Mouse (Mus musculus) gastrocnemius, postnatal 25 days (tissue): ENCODE measurements around the gene Dnajb4. TPM values are rescaled to one million over a fixed set of nuclear protein-coding genes. Genes with fewer than 3 reads are reported as not detected.
A peak's percentile ranks its signal among the peaks of the same experiment; 100 is the strongest.
"Not testable (repeated sequence)": the region's sequence is repeated elsewhere in the genome, so short reads cannot be mapped to it uniquely, and the experiment has no call there.

Experiments used
- DNase-seq: peaks from one replicate; pipeline ENCODE4 v3.0.0; 2022
- total RNA-seq, 2 experiments: library from RNA; stranded (reverse); gene quantifications; 1 replicate in 1 of 2; 2 replicates in 1 of 2; pipeline ENCODE4 v1.2.3; 2021

Gene Dnajb4
- total RNA-seq, 2 experiments from 2014 or later: 43.3 to 47.7 TPM

DNA sequence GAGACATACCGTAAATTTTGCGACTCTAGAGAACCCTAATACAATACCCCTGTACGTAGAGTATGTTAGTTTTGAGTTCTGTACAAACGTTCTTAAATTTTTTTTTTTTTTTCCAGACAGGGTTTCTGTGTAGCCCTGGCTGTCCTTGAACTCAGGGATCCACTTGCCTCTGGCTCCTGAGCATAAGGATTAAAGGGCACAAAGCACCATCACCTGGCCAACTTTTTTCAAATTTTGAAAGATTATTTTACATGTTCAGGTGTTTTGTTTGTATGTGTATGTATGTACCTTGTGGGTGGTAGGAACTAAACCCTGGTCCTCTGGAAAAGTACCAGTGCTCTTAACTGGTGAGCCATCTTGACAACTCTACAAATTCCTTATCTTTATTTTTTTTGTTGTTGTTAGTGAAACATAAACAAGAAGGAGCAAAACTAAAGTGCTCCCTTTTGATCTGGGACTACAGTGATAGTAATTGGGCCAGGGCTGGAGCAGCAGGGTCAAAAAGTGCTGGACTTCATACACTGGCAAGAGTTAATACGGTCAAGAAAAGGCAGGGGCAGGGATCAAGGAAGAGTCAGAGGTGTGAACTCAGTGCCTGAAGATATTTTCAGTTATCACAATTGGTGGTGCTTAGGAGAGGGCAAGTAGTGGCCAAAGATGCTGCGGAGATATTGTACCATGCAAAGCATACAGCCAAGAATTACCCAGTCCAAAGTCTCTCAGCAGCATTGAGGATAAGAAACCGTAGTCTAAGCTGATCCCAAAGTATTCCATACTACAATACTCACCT lies 1.8 kb downstream of the Dnajb4 start:
- no peak for DNase-seq

DNA sequence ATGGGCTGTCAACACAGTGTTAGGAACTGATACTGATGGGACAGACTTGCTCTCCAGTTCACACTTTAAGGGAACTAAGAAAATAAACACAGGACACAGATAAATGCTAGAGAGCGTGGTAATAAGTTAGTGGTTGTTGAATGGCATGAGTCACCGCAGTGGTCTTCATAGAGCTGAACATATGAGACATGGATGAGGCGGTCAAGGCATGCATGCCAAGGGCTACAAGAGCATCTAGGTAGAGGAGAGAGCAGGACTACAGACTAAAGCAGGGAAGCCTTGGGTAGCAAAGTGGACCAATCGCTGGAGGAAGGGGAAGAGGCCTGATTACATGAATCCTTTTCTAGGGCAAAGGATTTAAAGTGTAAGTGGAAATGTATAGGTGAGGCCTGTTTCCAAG lies 2.9 kb downstream of the Dnajb4 start:
- DNase-seq: no peak

DNA sequence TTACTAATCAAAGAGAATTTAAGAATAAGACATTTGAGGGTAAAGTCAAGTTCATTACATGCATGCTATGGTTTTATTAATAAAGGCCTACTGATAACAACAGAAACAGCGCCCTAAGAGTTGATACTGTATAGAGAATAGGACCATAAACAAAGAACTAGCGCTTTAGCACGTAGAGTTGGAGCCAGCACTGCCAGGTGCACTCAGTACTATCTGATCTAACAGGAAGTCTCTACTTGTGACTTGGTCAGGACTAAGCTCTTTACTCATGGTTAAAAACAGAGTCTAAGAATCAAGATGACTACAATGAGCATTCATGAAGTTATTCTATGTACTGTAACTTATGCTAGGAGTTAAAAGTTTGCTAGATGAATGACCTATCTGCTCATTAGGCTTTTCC lies 5.5 kb downstream of the Dnajb4 start:
- DNase-seq: no peak

DNA sequence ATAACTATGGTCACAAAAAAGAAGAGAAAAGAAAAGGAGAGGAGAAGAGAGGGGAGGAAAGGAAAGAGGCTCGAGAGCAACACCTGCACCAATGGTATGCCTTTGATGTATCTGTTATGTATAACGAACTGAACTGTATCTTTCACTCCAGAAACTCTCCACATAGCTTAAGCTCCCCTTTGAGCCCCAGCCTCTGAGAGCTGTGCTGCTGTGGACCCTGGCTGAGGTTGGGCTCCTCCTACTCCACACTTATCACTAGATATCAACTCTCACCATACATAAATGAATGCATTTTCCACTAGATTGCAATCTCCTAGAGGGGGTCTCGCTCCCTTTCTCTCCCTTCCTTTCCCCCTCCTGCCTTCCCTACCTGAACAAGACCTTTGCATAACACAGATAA lies 6.1 kb downstream of the Dnajb4 start:
- no peak for DNase-seq

DNA sequence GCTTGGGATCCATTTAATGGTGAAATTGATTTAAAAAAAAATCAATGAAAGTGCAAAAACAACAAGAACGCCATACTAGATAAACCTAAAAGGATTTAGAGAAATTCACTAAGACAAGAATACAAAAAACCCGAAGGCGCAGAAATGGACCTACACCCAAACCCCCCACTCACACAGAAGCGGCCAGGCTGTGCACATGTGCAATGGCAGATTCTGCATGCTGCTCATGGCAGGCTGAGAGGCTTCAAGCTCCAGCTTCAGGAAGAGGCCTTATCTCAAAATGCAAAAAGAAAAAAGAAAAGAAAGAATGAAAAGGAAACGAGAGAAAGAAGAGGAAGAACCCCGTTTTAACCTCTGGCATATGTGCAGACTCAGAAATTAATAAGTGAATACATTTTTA lies 6.7 kb downstream of the Dnajb4 start:
- DNase-seq: no peak

DNA sequence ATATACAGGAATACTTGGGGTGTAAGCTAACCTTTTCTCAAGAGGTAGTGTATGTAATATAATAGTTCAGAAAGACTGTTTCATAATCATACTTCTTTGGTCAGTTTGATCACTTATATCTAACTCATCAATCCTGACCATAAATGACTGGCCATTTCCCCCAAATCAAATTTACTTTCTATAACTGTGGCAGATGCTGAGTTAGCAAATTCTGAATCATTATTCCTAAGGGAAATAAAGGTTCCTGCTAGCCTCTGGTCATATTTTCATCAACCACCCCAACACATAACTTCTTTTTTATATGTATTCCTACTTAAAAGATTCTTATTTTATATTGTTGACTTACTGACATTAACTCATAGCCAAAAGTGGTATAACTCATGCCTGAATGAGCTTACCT lies 7.2 kb downstream of the Dnajb4 start:
- no peak for DNase-seq

DNA sequence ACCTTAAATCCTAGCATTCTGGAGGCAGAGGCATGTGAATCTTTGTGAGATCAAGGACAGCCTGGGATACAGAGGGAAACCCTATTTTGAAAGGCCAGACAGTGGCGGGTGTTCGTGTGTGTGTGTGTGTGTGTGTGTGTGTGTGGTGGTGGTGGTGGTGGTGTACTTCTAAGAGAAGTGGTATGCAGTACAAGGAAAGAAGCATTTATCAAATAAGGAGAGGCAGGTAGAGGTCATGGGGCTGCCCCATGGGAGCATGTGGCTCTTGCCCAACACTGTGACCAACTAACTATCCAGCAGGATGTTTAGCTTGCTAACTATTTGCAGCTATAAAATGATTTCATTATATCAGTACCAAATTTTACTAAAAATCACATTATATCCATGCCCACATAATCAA lies 8.5 kb downstream of the Dnajb4 start:
- no peak for DNase-seq

DNA sequence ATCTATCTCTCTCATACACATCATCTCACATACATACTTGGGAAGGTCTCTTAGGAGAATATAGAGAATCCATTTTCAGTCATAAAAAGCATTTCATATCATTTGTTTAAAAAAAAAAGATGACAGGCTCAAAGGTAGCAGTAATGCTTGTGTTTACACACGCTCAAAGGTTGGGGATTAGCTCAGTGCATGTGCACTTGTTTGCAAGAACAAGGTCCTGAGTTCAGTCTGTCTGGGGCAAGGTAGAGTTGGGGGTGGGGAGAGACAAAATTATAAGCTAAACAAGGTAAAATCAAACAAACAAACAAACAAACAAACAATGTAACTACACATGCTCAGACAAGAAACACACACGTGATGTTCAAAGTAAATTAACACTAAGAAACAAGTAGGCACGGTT lies 8.9 kb downstream of the Dnajb4 start:
- DNase-seq: no peak

DNA sequence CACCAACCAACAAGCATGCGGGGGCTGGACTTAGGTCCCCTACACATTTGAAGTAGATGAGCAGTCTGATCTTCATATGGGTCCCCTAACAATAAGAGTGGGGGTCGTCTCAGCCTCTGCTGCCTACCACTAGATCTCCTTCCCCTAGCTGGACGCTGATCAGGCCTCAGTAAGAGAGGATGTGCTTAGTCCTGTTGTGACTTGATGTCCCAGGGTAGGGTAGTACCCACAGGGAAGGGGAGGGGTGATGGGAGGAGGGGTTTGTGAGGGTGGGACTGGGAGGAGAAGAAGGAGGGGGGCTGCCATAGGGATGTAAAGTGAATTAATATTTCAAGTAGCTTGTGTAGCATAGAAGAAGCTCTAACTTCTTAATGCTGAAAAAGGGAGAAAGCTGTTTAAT lies 11.0 kb downstream of the Dnajb4 start:
- no peak for DNase-seq

DNA sequence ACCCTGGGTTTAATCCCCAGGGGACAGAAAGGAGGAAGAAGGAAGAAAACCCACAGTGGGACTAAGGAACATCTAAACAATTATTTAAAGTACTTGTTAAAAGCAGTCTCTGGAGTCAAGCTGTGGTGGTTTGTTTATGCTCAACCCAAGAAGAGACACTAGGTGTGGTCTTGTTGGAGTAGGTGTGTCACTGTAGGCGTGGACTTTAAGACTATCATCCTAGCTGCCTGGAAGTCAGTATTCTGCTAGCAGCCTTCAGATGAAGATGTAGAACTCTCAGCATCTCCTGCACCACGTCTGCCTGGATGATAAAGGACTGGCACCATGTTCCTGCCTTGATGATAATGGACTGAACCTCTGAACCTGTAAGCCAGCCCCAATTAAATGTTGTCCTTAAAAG lies 12.9 kb downstream of the Dnajb4 start:
- DNase-seq: not testable (repeated sequence)

DNA sequence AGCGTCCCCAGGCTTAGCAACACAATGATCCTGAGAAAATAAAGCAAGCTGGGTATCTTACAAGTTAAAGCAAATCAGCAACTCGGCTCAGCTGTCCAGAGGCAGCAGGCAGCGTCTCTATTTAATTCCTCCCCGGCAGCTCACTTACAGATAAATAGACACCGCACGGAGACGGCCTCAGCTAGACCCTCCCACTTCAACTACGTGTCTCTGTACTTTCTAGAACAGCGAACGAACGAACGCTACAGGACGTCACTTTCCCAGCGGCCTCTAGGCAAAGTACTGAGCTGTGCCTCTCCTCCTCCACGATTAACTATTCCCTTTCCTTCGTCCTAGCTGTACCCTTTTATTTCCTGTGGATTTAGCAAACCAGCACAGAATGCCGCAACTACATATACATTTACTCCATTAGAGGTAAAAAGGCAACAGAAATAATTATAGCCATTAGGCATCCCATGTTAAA lies 16.4 kb downstream of the Dnajb4 start:
- DNase-seq: peak; percentile 87

DNA sequence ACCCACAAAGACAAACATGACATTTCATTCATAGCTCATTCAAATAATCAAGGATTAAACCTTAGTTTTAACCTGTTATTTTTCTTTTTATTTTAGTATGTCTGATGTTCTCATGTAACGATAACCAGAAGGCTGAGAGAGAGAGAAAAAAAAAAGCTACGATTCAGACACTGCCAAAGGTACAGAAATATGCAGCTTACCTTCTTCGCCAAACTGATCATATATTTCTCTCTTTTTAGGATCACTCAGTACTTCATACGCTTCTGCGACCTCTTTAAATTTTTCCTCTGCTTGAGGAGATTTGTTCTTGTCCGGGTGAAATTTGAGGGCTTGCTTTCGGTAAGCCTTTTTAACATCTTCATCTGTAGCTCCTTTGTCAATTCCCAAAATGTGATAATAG lies 16.9 kb downstream of the Dnajb4 start:
- no peak for DNase-seq

DNA sequence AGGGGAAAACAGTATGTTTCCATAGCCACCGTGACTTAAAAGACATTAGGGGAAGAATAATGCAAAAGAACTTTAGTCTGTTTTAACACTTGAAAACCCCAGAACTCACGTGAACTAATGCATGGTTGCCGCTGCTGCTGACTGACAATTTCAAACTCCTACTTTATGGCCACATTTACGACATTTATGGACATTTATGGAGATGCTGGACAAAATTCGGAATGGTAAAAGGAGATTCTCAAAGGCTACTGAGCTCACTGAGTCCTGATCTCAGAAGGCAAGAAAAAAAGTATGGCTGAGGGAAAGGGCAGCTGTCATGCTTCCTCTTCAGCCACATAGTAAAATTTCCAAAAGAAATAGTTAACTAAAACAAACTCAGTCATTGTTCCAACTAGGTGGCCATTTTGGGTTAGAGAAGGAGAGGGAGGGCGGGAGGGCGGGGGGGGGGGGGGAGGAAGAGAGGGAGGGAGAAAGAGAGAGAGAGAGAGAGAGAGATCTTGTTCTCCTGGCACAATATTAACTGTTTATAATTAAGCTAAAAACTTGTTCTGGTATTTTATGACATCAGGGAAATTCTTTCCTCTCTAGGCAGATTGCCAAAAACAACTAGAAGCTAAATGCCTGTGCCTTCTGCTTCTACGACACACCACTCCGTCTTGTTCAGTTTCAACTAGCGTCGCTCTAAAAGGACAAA lies 17.7 kb downstream of the Dnajb4 start:
- no peak for DNase-seq

DNA sequence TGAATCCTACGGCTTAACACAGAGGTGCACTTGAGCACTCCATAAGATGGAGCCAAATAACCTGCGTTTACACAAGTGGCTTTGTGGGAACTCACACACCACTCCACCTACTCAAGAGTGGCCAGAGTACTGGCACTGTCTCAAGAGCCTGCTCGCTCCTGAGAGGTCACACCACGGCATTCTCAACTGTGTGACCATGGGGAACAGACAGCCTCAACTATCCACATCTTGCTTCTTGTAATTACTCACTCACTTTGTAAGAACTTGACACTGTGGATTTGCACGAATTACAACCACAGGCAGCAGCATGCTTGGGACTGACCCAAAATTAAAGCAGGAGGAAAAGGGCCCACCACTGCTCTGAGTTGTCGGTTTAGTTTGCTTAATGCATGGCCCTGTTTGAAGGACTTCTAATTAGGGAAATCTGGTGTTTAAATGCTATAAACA lies 18.3 kb downstream of the Dnajb4 start:
- DNase-seq: peak; percentile 38

DNA sequence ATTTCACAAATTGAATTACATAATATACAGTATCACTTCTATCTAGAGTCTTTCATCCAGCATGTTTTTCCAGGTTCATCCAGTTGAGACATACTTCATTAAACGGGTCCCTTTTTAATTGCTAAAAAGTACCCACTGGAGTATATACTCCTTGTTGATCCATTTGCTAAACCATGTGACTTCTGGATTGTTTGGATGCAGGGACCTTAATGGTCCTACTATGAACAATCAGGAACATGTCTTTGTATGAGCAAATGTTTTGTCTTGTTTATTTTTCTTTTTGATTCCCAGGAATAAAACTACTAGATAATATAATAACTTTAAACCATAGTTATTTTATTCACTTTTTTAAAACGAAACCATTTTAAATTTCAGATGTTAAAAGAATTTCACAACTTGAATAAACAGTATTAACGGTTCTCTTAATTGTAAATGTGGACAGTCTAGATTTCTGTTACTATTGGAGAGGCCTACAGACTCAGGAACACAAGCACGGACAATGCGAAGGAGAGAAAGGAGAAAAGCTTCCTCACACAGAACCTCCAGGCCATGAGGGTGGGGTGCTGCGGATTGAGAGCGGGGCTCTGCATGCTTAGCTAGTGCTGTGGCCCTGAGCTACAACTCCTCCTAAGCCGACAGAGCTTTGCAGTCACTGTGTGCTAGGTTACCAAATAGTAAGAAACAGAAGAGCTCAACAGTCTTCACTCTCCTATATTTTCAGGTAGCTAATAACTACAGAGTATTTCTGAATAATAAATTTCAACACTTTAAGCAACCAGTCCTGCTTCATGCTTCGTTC lies 19.2 kb downstream of the Dnajb4 start:
- DNase-seq: no peak

DNA sequence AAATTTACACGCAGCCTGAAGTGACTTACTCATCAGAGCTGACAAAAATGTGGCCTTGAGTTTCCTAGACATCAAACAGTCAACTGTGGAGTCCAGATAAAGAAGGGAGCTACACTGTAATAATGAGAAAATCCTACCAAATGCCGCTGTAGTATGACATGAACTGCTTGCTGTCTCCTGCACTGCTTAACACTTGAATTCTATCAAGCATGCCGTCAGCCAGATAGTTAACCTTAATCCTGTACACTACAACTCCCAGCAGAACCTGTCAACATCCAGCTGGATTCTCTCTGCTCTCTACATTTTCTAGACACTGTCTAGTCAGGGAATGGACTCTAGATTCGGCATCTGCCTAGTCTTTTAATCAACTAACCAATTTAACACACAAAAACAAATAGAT lies 20.8 kb downstream of the Dnajb4 start:
- DNase-seq: no peak

DNA sequence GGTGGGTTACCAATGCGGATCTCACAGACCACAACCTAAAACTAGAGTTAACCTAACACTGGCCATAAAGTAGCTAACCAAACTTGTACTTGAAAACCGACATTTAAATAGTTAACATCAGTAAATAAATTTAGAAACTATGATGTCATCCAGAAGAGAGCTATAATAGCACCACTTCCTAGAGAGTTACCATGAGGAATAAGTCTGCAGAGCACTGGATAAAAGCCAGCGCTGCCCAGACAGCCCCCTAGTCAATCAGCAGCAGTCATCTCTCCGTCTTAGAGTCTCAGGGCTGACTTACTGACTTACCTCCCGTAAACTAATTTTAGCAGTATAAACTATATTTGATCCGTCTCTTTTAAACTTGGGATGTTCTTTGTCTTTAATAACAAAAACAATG lies 24.0 kb downstream of the Dnajb4 start:
- DNase-seq: no peak

DNA sequence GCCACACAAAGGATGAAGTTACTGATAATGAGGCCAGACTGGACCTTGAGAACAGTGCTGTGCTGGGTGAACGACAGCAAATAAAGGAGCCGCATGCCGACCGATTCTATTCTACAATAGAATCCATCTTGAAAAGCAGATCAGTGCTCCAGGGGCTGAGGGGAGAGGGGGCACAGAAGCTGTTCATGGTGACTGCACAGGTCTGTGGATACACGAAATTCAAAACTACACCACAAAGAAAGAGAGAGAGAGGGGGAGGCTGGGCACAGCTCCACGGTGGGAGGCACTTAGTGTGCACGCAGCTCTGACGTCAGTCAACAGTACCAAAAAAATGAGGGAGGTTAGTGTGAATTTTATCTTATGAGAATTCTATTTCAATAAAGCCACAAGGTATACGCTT lies 26.6 kb downstream of the Dnajb4 start:
- no peak for DNase-seq

DNA sequence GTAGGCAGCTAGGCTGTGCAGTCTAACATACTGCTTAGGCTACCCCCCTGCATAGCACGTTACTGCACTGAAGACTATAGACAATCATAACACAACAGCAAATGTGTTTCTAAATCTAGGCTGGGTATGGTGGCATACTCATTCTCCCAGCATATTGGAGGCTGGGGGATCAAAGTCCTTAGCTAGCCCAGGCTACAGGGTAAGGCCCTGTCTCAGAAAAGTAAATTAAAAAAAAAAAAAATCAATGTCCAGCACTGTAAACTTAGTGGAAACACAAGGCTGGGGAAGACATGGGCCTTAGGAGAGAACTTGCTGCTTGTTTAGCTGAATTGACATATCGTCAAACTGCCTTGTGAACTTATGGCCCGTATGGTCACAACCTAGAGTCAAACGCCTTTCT lies 29.5 kb downstream of the Dnajb4 start:
- DNase-seq: no peak

DNA sequence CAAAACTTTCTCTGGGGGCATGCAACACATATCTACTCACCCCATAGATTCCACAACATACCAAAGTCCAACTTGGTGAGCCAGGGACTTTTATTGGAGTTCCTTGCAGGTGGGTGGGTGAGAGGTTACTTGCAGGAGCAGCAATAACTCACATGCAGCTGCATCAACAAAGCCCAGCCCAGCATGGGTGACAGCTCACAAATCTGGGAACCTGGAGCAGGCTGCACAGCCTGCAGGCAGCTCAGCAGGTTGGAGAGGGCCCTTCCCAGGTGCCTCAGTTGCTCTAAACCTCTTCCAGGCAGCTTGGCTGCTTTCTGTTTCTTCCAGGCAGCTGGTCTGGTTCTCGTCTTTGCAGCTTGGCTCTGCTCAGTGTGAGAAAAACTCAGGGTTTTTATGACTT lies 30.8 kb downstream of the Dnajb4 start:
- DNase-seq: no peak

DNA sequence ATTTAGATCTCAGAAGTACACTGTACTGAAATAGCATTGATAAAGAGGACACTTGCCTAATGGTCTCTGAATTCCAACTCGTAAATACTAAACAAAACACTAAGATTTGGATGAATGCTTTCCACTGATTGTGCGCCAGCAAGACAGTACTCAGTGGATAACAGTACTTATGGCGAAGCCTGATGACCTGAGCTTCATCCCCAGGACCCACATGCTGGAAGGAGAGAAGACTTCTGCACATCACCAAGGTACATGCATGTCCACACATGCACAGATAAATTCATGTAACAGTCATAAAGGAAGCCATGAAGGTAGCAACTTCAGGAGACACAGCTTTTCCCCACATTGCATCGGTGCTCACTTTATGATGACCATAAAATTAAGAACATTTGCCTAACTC lies 31.3 kb downstream of the Dnajb4 start:
- DNase-seq: no peak

DNA sequence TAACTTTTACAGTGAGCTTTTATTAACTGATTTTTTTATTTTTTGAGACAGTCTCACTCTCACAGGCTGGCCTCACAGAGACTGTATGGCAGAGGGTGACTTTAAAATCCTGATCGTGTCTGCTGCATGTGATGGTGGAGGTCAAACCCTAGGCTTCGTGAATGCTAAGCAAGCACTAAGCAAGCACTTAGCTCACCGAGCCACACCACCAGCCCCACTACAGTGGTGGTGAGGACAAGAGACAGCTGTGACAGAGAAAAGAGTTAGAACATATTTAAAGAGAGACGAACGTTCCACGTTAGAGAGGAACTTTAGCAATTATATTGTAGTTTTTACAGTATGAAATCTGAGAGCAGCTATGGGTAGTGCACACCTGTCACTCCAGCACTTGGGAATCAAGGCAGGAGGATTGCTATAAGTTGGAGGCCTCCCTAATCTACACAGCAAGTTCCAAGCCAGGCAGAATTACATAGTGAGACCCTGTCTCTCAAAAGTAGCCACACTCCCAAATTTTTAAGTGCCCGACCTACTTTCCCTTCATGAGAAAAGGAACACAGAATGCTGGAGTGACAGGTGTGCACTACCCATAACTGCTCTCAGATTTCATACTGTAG lies 37.7 kb downstream of the Dnajb4 start:
- DNase-seq: no peak

DNA sequence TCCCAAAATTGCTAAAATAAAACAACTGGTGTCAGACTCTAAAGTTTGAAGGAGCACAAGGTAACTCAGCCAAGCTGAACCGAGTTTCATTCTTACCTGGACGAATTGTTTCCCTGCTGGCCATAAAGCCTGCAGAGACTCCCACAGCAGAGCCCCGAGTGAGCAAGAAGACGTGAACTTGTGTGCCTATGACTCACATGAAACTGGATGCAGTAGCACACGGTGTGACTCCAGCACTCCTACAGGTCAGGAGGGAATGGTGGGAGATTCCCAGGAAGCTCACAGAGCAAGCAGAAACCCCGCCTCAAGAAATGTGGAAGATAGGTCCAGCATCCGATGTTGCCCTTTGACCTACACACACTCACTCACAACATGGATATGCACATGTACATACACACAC lies 38.2 kb downstream of the Dnajb4 start:
- DNase-seq: no peak
